ENCODE assay signal across 10 mouse cellular contexts in genomic region chr7:96899036-96899569, GRCm38 (mm10). TPM values are rescaled to one million over a fixed set of nuclear protein-coding genes. Genes with fewer than 3 reads are reported as not detected.
DNase-seq lines count a peak whose midpoint lies in the region; ATAC-seq and TF ChIP-seq lines count a peak whose summit lies in the region.
"Had no signal": no experiment of that assay in that cellular context is flagged by ENCODE, and none has a peak within 500 bp of the region (broad histone marks: within the 10 kb centered on the region; RNA-seq: fewer than 3 reads in every experiment).

No protein-coding gene starts in this region.

- peaks cover 26% of the 10 kb centered on the region for H3K36me3 ChIP-seq in hindbrain, embryonic 12.5 days
- H3K36me3 ChIP-seq in neural tube, embryonic 14.5 days (ENCODE audit: control insufficient read depth, insufficient read depth, low read length): peaks cover 10% of the 10 kb centered on the region

- no peak overlapping the region for H3K4me3 ChIP-seq in left cerebral cortex, adult 2 months
- no peak overlapping the region for H3K4me3 ChIP-seq in hindbrain, embryonic 12.5 days
- no peak overlapping the region for H3K4me3 ChIP-seq in neural tube, embryonic 14.5 days (ENCODE audit: low read depth, low read length)

- intact Hi-C loops in left cerebral cortex, adult 2 months (cut with DNase I): no loop called here

- peak; percentile 41; the same call in 1 of the 2 replicates for ATAC-seq in hindbrain, embryonic 12.5 days (ENCODE audit: low FRiP score)
- ATAC-seq in neural tube, embryonic 14.5 days (ENCODE audit: low read depth): peak; percentile 73

- peak; percentile 41 to 54 for DNase-seq in frontal cortex, postnatal 36 days (ENCODE audit: low spot score in 2 of 2)
- no peak for DNase-seq in frontal cortex, postnatal 14 days (ENCODE audit: low spot score in 2 of 2)
- DNase-seq in left cerebral cortex, adult 2 months (ENCODE audit: extremely low spot score in 1 of 2, low spot score in 2 of 2): peak; percentile 37 to 39
- no peak for DNase-seq in left cerebral cortex, adult 11 months (ENCODE audit: low spot score)
- DNase-seq in gastrocnemius, postnatal 4 days (ENCODE audit: low spot score in 2 of 2): no peak
- no peak for DNase-seq in kidney, postnatal 36 days
- DNase-seq: cerebellum, adult 8-10 months had no signal

- H3K27ac ChIP-seq in left cerebral cortex, adult 2 months: peak overlapping the region; percentile 30; the same call in 1 of the 2 replicates
- peak overlapping the region; percentile 14 for H3K27ac ChIP-seq in hindbrain, embryonic 12.5 days
- peak overlapping the region; percentile 3; the same call in 1 of the 2 replicates for H3K27ac ChIP-seq in neural tube, embryonic 14.5 days (ENCODE audit: low read depth, low read length)
- H3K27ac ChIP-seq: liver, embryonic 14.5 days had no signal

- H3K9ac ChIP-seq in hindbrain, embryonic 12.5 days: no peak overlapping the region
- H3K9ac ChIP-seq in neural tube, embryonic 14.5 days (replicated peaks; ENCODE audit: low read depth, low read length): no peak overlapping the region
- H3K9ac ChIP-seq: liver, embryonic 14.5 days had no signal

- no peaks in the 10 kb centered on the region for H3K9me3 ChIP-seq in hindbrain, embryonic 12.5 days (replicated peaks)
- no peaks in the 10 kb centered on the region for H3K9me3 ChIP-seq in neural tube, embryonic 14.5 days (ENCODE audit: control insufficient read depth, low read length)

- no peaks in the 10 kb centered on the region for H3K27me3 ChIP-seq in hindbrain, embryonic 12.5 days
- no peaks in the 10 kb centered on the region for H3K27me3 ChIP-seq in neural tube, embryonic 14.5 days (ENCODE audit: control insufficient read depth, insufficient read depth, low read length)

- H3K4me2 ChIP-seq in hindbrain, embryonic 12.5 days (replicated peaks): no peak overlapping the region
- H3K4me2 ChIP-seq in neural tube, embryonic 14.5 days (ENCODE audit: low read depth, low read length): no peak overlapping the region

- WGBS in hindbrain, embryonic 12.5 days: 57% methylated on average over 10 of the region's 10 CpGs
- 27% methylated on average over 10 of the region's 10 CpGs for WGBS in neural tube, embryonic 14.5 days

- H3K4me1 ChIP-seq in hindbrain, embryonic 12.5 days: peaks cover 25% of the 10 kb centered on the region
- peaks cover 8% of the 10 kb centered on the region; the same call in 1 of the 2 replicates for H3K4me1 ChIP-seq in neural tube, embryonic 14.5 days (ENCODE audit: control insufficient read depth, insufficient read depth, low read length)

- no peak for TF ChIP-seq CTCF in left cerebral cortex, adult 2 months (IDR thresholded peaks at IDR 0.05)

RNA-seq across cellular contexts. Expression of gene Nars2, which starts 52.2 kb away (rescaled TPM):
- 10 to 100 TPM; 14.8 to 18.8 TPM for total RNA-seq in left cerebral cortex, adult 2 months (2021)
- 19.7 and 21.3 TPM in 2 replicates for polyA plus RNA-seq in hindbrain, embryonic 12.5 days (2016; fragmentation: Nextera tagmentation; extraction: Ambion mirVana)
- 20.2 and 23.9 TPM in 2 replicates for polyA plus RNA-seq in neural tube, embryonic 14.5 days (2014; fragmentation: Nextera tagmentation; extraction: Ambion mirVana)
- 10 to 100 TPM; 10.5 to 14.5 TPM for total RNA-seq in gastrocnemius, postnatal 4 days (2021)

Comparison
In these comparisons a context has a peak if more than half of its experiments do, and no peak if none do; other contexts are left out.
1. DNase-seq: peak in frontal cortex, postnatal 36 days (2 of 2) and left cerebral cortex, adult 2 months (2 of 2); none in frontal cortex, postnatal 14 days (0 of 2), left cerebral cortex, adult 11 months (single experiment), gastrocnemius, postnatal 4 days (0 of 2) and kidney, postnatal 36 days (0 of 2).
2. Peak in every context shown above with its lines, with median percentiles within 50 percentile points of each other: H3K27ac ChIP-seq.